ENCODE assay signal across 8 mouse cellular contexts in genomic region chr12:85973526-85973925, GRCm38 (mm10).
DNase-seq lines count a peak whose midpoint lies in the region; ATAC-seq and TF ChIP-seq lines count a peak whose summit lies in the region.

No protein-coding gene starts in this region.

- no peaks in the 10 kb centered on the region for H3K36me3 ChIP-seq in liver, postnatal 0 days (replicated peaks; ENCODE audit: insufficient read depth, low read length)
- no peaks in the 10 kb centered on the region for H3K36me3 ChIP-seq in liver, embryonic 11.5 days (ENCODE audit: control insufficient read depth, insufficient read depth, low read length)
- H3K36me3 ChIP-seq in limb, embryonic 14.5 days (ENCODE audit: control insufficient read depth, insufficient read depth, low read length) = no peaks in the 10 kb centered on the region

- TF ChIP-seq EP300 in liver, postnatal 0 days (IDR thresholded peaks at IDR 0.05; ENCODE audit: low read depth) = no peak

- TF ChIP-seq POLR2A in limb, embryonic 14.5 days (IDR thresholded peaks at IDR 0.05; ENCODE audit: borderline replicate concordance, extremely low read depth, insufficient read depth, insufficient read length) = no peak

- no peaks in the 10 kb centered on the region for H3K9me3 ChIP-seq in liver, postnatal 0 days (ENCODE audit: low read length)
- no peaks in the 10 kb centered on the region for H3K9me3 ChIP-seq in liver, embryonic 11.5 days (ENCODE audit: control insufficient read depth, low read length)
- H3K9me3 ChIP-seq in limb, embryonic 14.5 days (ENCODE audit: control insufficient read depth, low read length) = no peaks in the 10 kb centered on the region

- H3K4me2 ChIP-seq in liver, postnatal 0 days (ENCODE audit: low read depth, low read length) = no peak overlapping the region
- H3K4me2 ChIP-seq in liver, embryonic 11.5 days = no peak overlapping the region
- H3K4me2 ChIP-seq in limb, embryonic 14.5 days (replicated peaks; ENCODE audit: low read depth, low read length, severe bottlenecking) = no peak overlapping the region

- 0 out of 2 replicates have a peak, but pooled peaks cover 5% of the 10 kb centered on the region for H3K4me1 ChIP-seq in liver, postnatal 0 days (ENCODE audit: insufficient read depth)
- no peaks in the 10 kb centered on the region for H3K4me1 ChIP-seq in liver, embryonic 11.5 days (replicated peaks; ENCODE audit: control insufficient read depth, insufficient read depth, low read length)
- peaks cover 9% of the 10 kb centered on the region for H3K4me1 ChIP-seq in brown adipose tissue, adult 24 weeks (ENCODE audit: control insufficient read depth, insufficient read depth, insufficient read length, low read length)
- H3K4me1 ChIP-seq in limb, embryonic 14.5 days (ENCODE audit: control insufficient read depth, insufficient read depth, low read length) = peaks cover 42% of the 10 kb centered on the region

- no peak for TF ChIP-seq CTCF in liver, postnatal 0 days (IDR thresholded peaks at IDR 0.05; ENCODE audit: low read depth)

- no peaks in the 10 kb centered on the region for H3K27me3 ChIP-seq in liver, postnatal 0 days (ENCODE audit: insufficient read depth, low read length)
- no peaks in the 10 kb centered on the region for H3K27me3 ChIP-seq in liver, embryonic 11.5 days (replicated peaks; ENCODE audit: control insufficient read depth, insufficient read depth, low read length)
- no peaks in the 10 kb centered on the region for H3K27me3 ChIP-seq in limb, embryonic 14.5 days (ENCODE audit: control insufficient read depth, insufficient read depth, low read length)

- DNase-seq in liver, postnatal 0 days = no peak
- DNase-seq in liver, embryonic 11.5 days (ENCODE audit: low spot score) = no peak
- DNase-seq in limb, embryonic 14.5 days (ENCODE audit: low spot score) = no peak
- peak; percentile 62 to 67 for DNase-seq in spleen, postnatal 36 days (ENCODE audit: low spot score in 2 of 2)
- DNase-seq in liver = no peak
- DNase-seq in cerebellum, postnatal 25 days = no peak
- DNase-seq in left cerebral cortex, adult 8-10 months (ENCODE audit: low spot score in 2 of 2) = no peak

- peak; percentile 47; the same call in 1 of the 2 replicates for ATAC-seq in liver, postnatal 0 days
- no peak; the same call in 1 of the 2 replicates for ATAC-seq in liver, embryonic 11.5 days (replicated peaks; ENCODE audit: low FRiP score)
- peak; percentile 49; the same call in 1 of the 2 replicates for ATAC-seq in limb, embryonic 14.5 days (ENCODE audit: low FRiP score, low read depth)

- WGBS in liver, postnatal 0 days (ENCODE audit: insufficient replicate concordance) = 39% methylated on average over 4 of the region's 4 CpGs
- 66% methylated on average over 4 of the region's 4 CpGs for WGBS in liver, embryonic 11.5 days
- WGBS in limb, embryonic 14.5 days = 40% methylated on average over 4 of the region's 4 CpGs

- H3K9ac ChIP-seq in liver, postnatal 0 days (replicated peaks) = no peak overlapping the region
- H3K9ac ChIP-seq in liver, embryonic 11.5 days (ENCODE audit: low read depth, low read length) = no peak overlapping the region
- H3K9ac ChIP-seq in limb, embryonic 14.5 days (ENCODE audit: low read depth, low read length, severe bottlenecking) = no peak overlapping the region

- no peak overlapping the region for H3K4me3 ChIP-seq in liver, postnatal 0 days (ENCODE audit: low read depth, low read length)
- no peak overlapping the region for H3K4me3 ChIP-seq in liver, embryonic 11.5 days (ENCODE audit: low read depth, low read length)
- no peak overlapping the region for H3K4me3 ChIP-seq in brown adipose tissue, adult 24 weeks (ENCODE audit: insufficient read depth, low read depth, low read length)
- H3K4me3 ChIP-seq in limb, embryonic 14.5 days (replicated peaks; ENCODE audit: low read length) = no peak overlapping the region

- H3K27ac ChIP-seq in liver, postnatal 0 days (ENCODE audit: low read depth) = peak overlapping the region; percentile 4; the same call in 1 of the 2 replicates
- no peak overlapping the region for H3K27ac ChIP-seq in liver, embryonic 11.5 days (ENCODE audit: low read depth, low read length)
- peak overlapping the region; percentile 43 for H3K27ac ChIP-seq in brown adipose tissue, adult 24 weeks (replicated peaks; ENCODE audit: low read depth, low read length)
- H3K27ac ChIP-seq in limb, embryonic 14.5 days (replicated peaks; ENCODE audit: low read depth, low read length) = peak overlapping the region; percentile 63

Comparison
In these comparisons a context has a peak if more than half of its experiments do, and no peak if none do; other contexts are left out.
1. DNase-seq: peak in spleen, postnatal 36 days (2 of 2); none in liver, postnatal 0 days (single experiment), liver, embryonic 11.5 days (single experiment), limb, embryonic 14.5 days (single experiment), liver (single experiment), cerebellum, postnatal 25 days (0 of 2) and left cerebral cortex, adult 8-10 months (0 of 2).